ENCODE assay signal across 20 mouse cellular contexts in the genomic region with DNA sequence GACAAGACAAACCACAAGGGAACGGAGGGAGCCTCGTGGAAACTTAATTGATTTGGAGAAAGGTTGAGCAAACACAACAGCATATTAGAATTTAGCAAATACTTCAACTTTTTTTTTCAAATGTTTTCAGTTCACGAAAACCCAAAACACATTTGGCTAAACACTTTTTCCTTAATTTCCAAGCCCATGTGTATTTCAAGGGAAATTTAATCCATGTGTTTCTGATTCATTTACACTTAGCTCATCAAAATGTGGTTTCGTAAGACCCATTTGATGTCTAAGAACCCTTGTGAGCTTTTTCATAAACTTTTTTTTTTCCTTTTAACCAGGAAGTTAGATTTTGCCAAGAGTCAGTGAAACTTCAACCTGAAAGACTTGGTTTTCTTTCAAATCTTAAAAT.
A peak's percentile ranks its signal among the peaks of the same experiment; 100 is the strongest.
DNase-seq lines count a peak whose midpoint lies in the region; ATAC-seq and TF ChIP-seq lines count a peak whose summit lies in the region.
"Had no signal": no experiment of that assay in that cellular context is flagged by ENCODE, and none has a peak within 500 bp of the region (broad histone marks: within the 10 kb centered on the region; RNA-seq: fewer than 3 reads in every experiment).

No protein-coding gene starts in this region.

- H3K4me1 ChIP-seq in embryonic facial prominence, embryonic 13.5 days, result peaks cover 13% of the 10 kb centered on the region
- H3K4me1 ChIP-seq in embryonic facial prominence, embryonic 10.5 days, result peaks cover 8% of the 10 kb centered on the region; the same call in 1 of the 2 replicates
- no peaks in the 10 kb centered on the region for H3K4me1 ChIP-seq in embryonic facial prominence, embryonic 14.5 days (ENCODE audit: control insufficient read depth, insufficient read depth, low read length)
- no peaks in the 10 kb centered on the region for H3K4me1 ChIP-seq in kidney, embryonic 16.5 days (ENCODE audit: insufficient read depth, low read length)
- H3K4me1 ChIP-seq: forebrain, embryonic 13.5 days; heart, embryonic 10.5 days; hindbrain, embryonic 13.5 days had no signal

- H3K4me3 ChIP-seq in embryonic facial prominence, embryonic 13.5 days, result no peak overlapping the region
- H3K4me3 ChIP-seq in embryonic facial prominence, embryonic 10.5 days, result no peak overlapping the region
- no peak overlapping the region for H3K4me3 ChIP-seq in embryonic facial prominence, embryonic 14.5 days (ENCODE audit: low read depth, low read length)
- no peak overlapping the region for H3K4me3 ChIP-seq in myocyte
- no peak overlapping the region for H3K4me3 ChIP-seq in kidney, embryonic 16.5 days (ENCODE audit: low read length)
- H3K4me3 ChIP-seq: forebrain, embryonic 13.5 days; heart, embryonic 10.5 days; hindbrain, embryonic 13.5 days had no signal

- ATAC-seq in embryonic facial prominence, embryonic 13.5 days (ENCODE audit: insufficient number of reproducible peaks, insufficient read depth, low FRiP score, low TSS enrichment, low read depth), result no peak
- ATAC-seq in embryonic facial prominence, embryonic 14.5 days (ENCODE audit: low read depth), result no peak
- no peak for ATAC-seq in kidney, embryonic 16.5 days (ENCODE audit: low FRiP score, low TSS enrichment)
- ATAC-seq: forebrain, postnatal 0 days; hindbrain, postnatal 0 days had no signal

- H3K4me2 ChIP-seq in embryonic facial prominence, embryonic 13.5 days, result no peak overlapping the region
- H3K4me2 ChIP-seq in embryonic facial prominence, embryonic 14.5 days (ENCODE audit: low read depth, low read length), result no peak overlapping the region
- H3K4me2 ChIP-seq in myocyte (ENCODE audit: low read depth), result no peak overlapping the region
- no peak overlapping the region for H3K4me2 ChIP-seq in kidney, embryonic 16.5 days (replicated peaks; ENCODE audit: low read depth, low read length)
- H3K4me2 ChIP-seq: forebrain, embryonic 13.5 days had no signal

- no peaks in the 10 kb centered on the region for H3K27me3 ChIP-seq in embryonic facial prominence, embryonic 13.5 days
- no peaks in the 10 kb centered on the region for H3K27me3 ChIP-seq in embryonic facial prominence, embryonic 10.5 days (replicated peaks; ENCODE audit: low read depth, poor library complexity, severe bottlenecking)
- no peaks in the 10 kb centered on the region for H3K27me3 ChIP-seq in embryonic facial prominence, embryonic 14.5 days (replicated peaks; ENCODE audit: control insufficient read depth, insufficient read depth, low read length)
- H3K27me3 ChIP-seq in myocyte (ENCODE audit: control insufficient read depth, insufficient read depth, insufficient read length), result no peaks in the 10 kb centered on the region
- no peaks in the 10 kb centered on the region for H3K27me3 ChIP-seq in kidney, embryonic 16.5 days (ENCODE audit: insufficient read depth, low read length)
- H3K27me3 ChIP-seq: CH12.LX; forebrain, embryonic 13.5 days; hindbrain, embryonic 13.5 days had no signal

- H3ac ChIP-seq in myocyte (ENCODE audit: control insufficient read depth, insufficient read length), result no peak overlapping the region

- H3K36me3 ChIP-seq in embryonic facial prominence, embryonic 13.5 days, result no peaks in the 10 kb centered on the region
- H3K36me3 ChIP-seq in embryonic facial prominence, embryonic 10.5 days (replicated peaks), result no peaks in the 10 kb centered on the region
- H3K36me3 ChIP-seq in embryonic facial prominence, embryonic 14.5 days (ENCODE audit: control insufficient read depth, insufficient read depth, low read length), result no peaks in the 10 kb centered on the region
- H3K36me3 ChIP-seq in myocyte (ENCODE audit: control insufficient read depth, insufficient read depth), result no peaks in the 10 kb centered on the region
- no peaks in the 10 kb centered on the region for H3K36me3 ChIP-seq in kidney, embryonic 16.5 days (ENCODE audit: insufficient read depth, low read length)
- H3K36me3 ChIP-seq: heart, embryonic 10.5 days; hindbrain, embryonic 13.5 days had no signal

- no peaks in the 10 kb centered on the region for H3K9me3 ChIP-seq in embryonic facial prominence, embryonic 13.5 days
- no peaks in the 10 kb centered on the region for H3K9me3 ChIP-seq in embryonic facial prominence, embryonic 10.5 days
- no peaks in the 10 kb centered on the region for H3K9me3 ChIP-seq in embryonic facial prominence, embryonic 14.5 days (ENCODE audit: control insufficient read depth, low read length)
- no peaks in the 10 kb centered on the region for H3K9me3 ChIP-seq in kidney, embryonic 16.5 days (ENCODE audit: low read length)
- H3K9me3 ChIP-seq: forebrain, embryonic 13.5 days; heart, embryonic 10.5 days; hindbrain, embryonic 13.5 days had no signal

- no peak for DNase-seq in embryonic facial prominence, embryonic 10.5 days (ENCODE audit: low spot score)
- DNase-seq in lung, postnatal 25 days (ENCODE audit: low spot score), result peak; percentile 9
- DNase-seq in lung, postnatal 10 days, result no peak
- peak; percentile 59 for DNase-seq in embryonic facial prominence, embryonic 14.5 days (ENCODE audit: low spot score)
- DNase-seq in urinary bladder, postnatal 4 days (ENCODE audit: low spot score in 2 of 2), result no peak
- DNase-seq: adrenal gland, postnatal 10 days; cerebellum, adult 11 months; cerebellum, adult 8-10 months; cerebellum, postnatal 25 days; forebrain, postnatal 0 days; gastrocnemius, postnatal 36 days; heart, postnatal 14 days had no signal

- no peak overlapping the region for H3K9ac ChIP-seq in embryonic facial prominence, embryonic 13.5 days
- no peak overlapping the region for H3K9ac ChIP-seq in embryonic facial prominence, embryonic 14.5 days (ENCODE audit: low read depth, low read length)
- H3K9ac ChIP-seq in kidney, embryonic 16.5 days (replicated peaks; ENCODE audit: low read length), result no peak overlapping the region
- H3K9ac ChIP-seq: forebrain, embryonic 13.5 days; forebrain, postnatal 0 days; hindbrain, embryonic 13.5 days had no signal

- WGBS in embryonic facial prominence, embryonic 13.5 days, result 42% methylated on average over 4 of the region's 4 CpGs
- WGBS in embryonic facial prominence, embryonic 10.5 days, result 74% methylated on average over 4 of the region's 4 CpGs
- WGBS in embryonic facial prominence, embryonic 14.5 days, result 53% methylated on average over 4 of the region's 4 CpGs
- 74% methylated on average over 4 of the region's 4 CpGs for WGBS in kidney, embryonic 16.5 days

- 0 out of 2 replicates have a peak overlapping the region, but pooled peaks have one; percentile 53 for H3K27ac ChIP-seq in embryonic facial prominence, embryonic 13.5 days
- no peak overlapping the region for H3K27ac ChIP-seq in embryonic facial prominence, embryonic 10.5 days (replicated peaks)
- H3K27ac ChIP-seq in embryonic facial prominence, embryonic 14.5 days (replicated peaks; ENCODE audit: low read depth, low read length), result no peak overlapping the region
- no peak overlapping the region for H3K27ac ChIP-seq in kidney, embryonic 16.5 days (ENCODE audit: low read length)
- H3K27ac ChIP-seq: forebrain, embryonic 13.5 days; heart, embryonic 10.5 days; hindbrain, embryonic 13.5 days; hindbrain, postnatal 0 days had no signal

- H3K79me2 ChIP-seq in myocyte (ENCODE audit: control insufficient read depth, insufficient read depth), result no peaks in the 10 kb centered on the region

- TF ChIP-seq POLR2A in myocyte (IDR thresholded peaks at IDR 0.05; ENCODE audit: insufficient read length, low read depth), result no peak

TF ChIP-seq in myocyte, 11 proteins besides CTCF, POLR2A, EP300 and RAD21:
- TF ChIP-seq MYOG (IDR thresholded peaks at IDR 0.05; ENCODE audit: control insufficient read depth in 1 of 3, insufficient read depth in 1 of 3, insufficient read length in 2 of 3, low read depth in 2 of 3) (no peak), CEBPB (IDR thresholded peaks at IDR 0.05; ENCODE audit: insufficient read depth, poor library complexity, severe bottlenecking) (peak; percentile 30; the same call in 1 of the 2 replicates)

Comparison
In these comparisons a context has a peak if more than half of its experiments do, and no peak if none do; other contexts are left out.
1. DNase-seq: peak in lung, postnatal 25 days (single experiment) and embryonic facial prominence, embryonic 14.5 days (single experiment); none in embryonic facial prominence, embryonic 10.5 days (single experiment), lung, postnatal 10 days (single experiment) and urinary bladder, postnatal 4 days (0 of 2).